Mouse (Mus musculus) bone marrow macrophage, adult 2 months (primary cell): Measurements from ENCODE around the gene Mef2b.

Source experiments
- CTCF ChIP-seq: IDR thresholded peaks from 2 replicates; pipeline ENCODE4 v1.5.1; 2012; ENCODE audit warnings: low read depth, mild to moderate bottlenecking, low read length, moderate library complexity
- POLR2A ChIP-seq: IDR thresholded peaks from 2 replicates; pipeline ENCODE4 v1.6.1; 2012; ENCODE audit warnings: mild to moderate bottlenecking, low read depth, low read length, borderline replicate concordance

DNA sequence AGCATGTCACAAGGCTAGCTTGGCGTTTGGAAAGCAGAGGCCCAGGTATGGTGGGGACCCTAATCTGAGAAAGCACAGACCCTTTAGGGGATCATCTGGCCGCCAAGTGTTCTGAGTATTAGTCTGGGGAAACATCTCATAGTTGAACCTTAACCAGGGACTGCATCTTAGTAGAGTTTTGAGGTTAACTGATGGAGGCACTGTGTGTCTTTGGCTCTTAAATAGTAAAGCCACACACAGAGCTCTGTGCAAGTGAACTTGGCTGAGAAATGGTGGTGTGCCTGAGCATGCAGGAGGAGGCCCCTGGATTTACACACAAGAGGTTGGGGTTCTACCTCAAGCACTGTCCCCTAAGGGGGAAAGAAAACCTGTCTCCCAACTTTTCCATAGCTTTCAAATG, 38.7 kb downstream of the Mef2b start:
- TF ChIP-seq CTCF (no peak), POLR2A (no peak)
